Mouse (Mus musculus) limb, embryonic 14.5 days (tissue): ENCODE measurements around the gene Grhpr. TPM values are rescaled to one million over a fixed set of nuclear protein-coding genes. Genes with fewer than 3 reads are reported as not detected.

Source experiments
- polyA plus RNA-seq, 2 experiments: library from polyadenylated mRNA; depleted of rRNA in 1 of 2; stranded (reverse) in 1 of 2; unstranded in 1 of 2; fragments of >200 nt; fragmentation: Nextera tagmentation in 1 of 2; extraction: Ambion mirVana in 1 of 2; gene quantifications; 2 replicates each; pipeline versions ENCODE4 v1.2.1 to v1.2.3; 2012 to 2014

Gene Grhpr
- polyA plus RNA-seq, 2 experiments = 42.1 to 49.3 TPM

Other genes with a start within 250 kb of the Grhpr start
- 32.5 and 39.2 TPM in 2 replicates for gene Zcchc7, start 225.5 kb upstream of the Grhpr start, polyA plus RNA-seq (2012; rRNA removed)
- gene Zcchc7, start 225.5 kb upstream of the Grhpr start, polyA plus RNA-seq (2014; fragmentation: Nextera tagmentation; extraction: Ambion mirVana) = 35.2 and 36.7 TPM in 2 replicates
- gene Zbtb5, start 31.0 kb downstream of the Grhpr start, polyA plus RNA-seq (2012; rRNA removed) = 16.0 and 21.2 TPM in 2 replicates
- gene Zbtb5, start 31.0 kb downstream of the Grhpr start, polyA plus RNA-seq (2014; fragmentation: Nextera tagmentation; extraction: Ambion mirVana) = 27.4 and 29.3 TPM in 2 replicates
- gene Polr1e, start 37.2 kb downstream of the Grhpr start, polyA plus RNA-seq (2012; rRNA removed) = 19.3 and 22.2 TPM in 2 replicates
- gene Polr1e, start 37.2 kb downstream of the Grhpr start, polyA plus RNA-seq (2014; fragmentation: Nextera tagmentation; extraction: Ambion mirVana) = 36.5 and 38.8 TPM in 2 replicates
- 28.9 and 34.0 TPM in 2 replicates for gene Fbxo10, start 103.2 kb downstream of the Grhpr start, polyA plus RNA-seq (2012; rRNA removed)
- 15.0 and 16.4 TPM in 2 replicates for gene Fbxo10, start 103.2 kb downstream of the Grhpr start, polyA plus RNA-seq (2014; fragmentation: Nextera tagmentation; extraction: Ambion mirVana)
- gene Tomm5, start 126.7 kb downstream of the Grhpr start, polyA plus RNA-seq (2012; rRNA removed) = 152 and 176 TPM in 2 replicates
- gene Tomm5, start 126.7 kb downstream of the Grhpr start, polyA plus RNA-seq (2014; fragmentation: Nextera tagmentation; extraction: Ambion mirVana) = 227 and 255 TPM in 2 replicates
- gene Frmpd1, start 203.5 kb downstream of the Grhpr start, polyA plus RNA-seq (2012; rRNA removed) = 5.0 and 5.5 TPM in 2 replicates
- 4.0 and 5.0 TPM in 2 replicates for gene Frmpd1, start 203.5 kb downstream of the Grhpr start, polyA plus RNA-seq (2014; fragmentation: Nextera tagmentation; extraction: Ambion mirVana)